Mouse (Mus musculus): ENCODE measurements at regions not wholly inside any gene's neighbourhood (a gene's known extent, or its start where the extent isn't known, plus 50 kb on each side); places are given as distances from the start of the nearest gene placed in this dataset.

- no peak overlapping the region for H3K4me3 ChIP-seq
- H3K27me3 ChIP-seq (ENCODE audit: insufficient read depth, poor library complexity, severe bottlenecking): no peaks in the 10 kb centered on the region
- no peaks in the 10 kb centered on the region for H3K36me3 ChIP-seq
- H3K4me1 ChIP-seq: 0 out of 2 replicates have a peak, but pooled peaks cover 6% of the 10 kb centered on the region
- DNase-seq (ENCODE audit: low spot score): no peak
- 57% methylated on average over 6 of the region's 6 CpGs for WGBS
- H3K9me3 ChIP-seq: no peaks in the 10 kb centered on the region
- H3K27ac ChIP-seq: no peak overlapping the region
These were observed 615.2 kb downstream of the Insc start for GRCm38 (mm10) chr7:115358711-115359110.

DNA sequence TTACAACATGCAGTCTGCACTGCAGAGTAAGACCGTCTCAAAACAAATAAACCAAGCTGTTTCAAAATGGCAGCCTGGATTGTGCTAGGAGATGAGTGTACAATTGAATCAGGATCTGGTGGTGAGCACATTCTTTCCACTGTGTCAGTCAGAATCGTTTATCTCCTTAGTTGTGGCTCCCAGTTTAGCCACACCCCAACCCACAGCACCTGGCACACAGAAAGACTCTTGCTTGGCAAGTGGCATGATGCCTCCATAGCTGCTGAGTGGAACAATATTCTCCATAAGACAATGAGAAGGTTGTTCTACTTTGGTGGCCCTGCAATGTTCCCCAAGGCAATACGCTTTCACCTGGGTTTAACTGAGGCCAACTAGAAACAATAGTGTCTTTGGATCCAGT is 616.6 kb downstream of the Insc start:
- H3K9me3 ChIP-seq: no peaks in the 10 kb centered on the region
- 80% methylated on average over 3 of the region's 3 CpGs for WGBS
- H3K27me3 ChIP-seq (ENCODE audit: insufficient read depth, poor library complexity, severe bottlenecking): no peaks in the 10 kb centered on the region
- no peak overlapping the region for H3K4me3 ChIP-seq
- no peak overlapping the region for H3K27ac ChIP-seq
- H3K4me1 ChIP-seq: 0 out of 2 replicates have a peak, but pooled peaks cover 6% of the 10 kb centered on the region
- DNase-seq (ENCODE audit: low spot score): no peak
- H3K36me3 ChIP-seq: no peaks in the 10 kb centered on the region

- no peak overlapping the region for H3K27ac ChIP-seq
- H3K4me1 ChIP-seq: peaks cover 14% of the 10 kb centered on the region
- H3K9me3 ChIP-seq: no peaks in the 10 kb centered on the region
- H3K4me3 ChIP-seq: no peak overlapping the region
- H3K27me3 ChIP-seq (ENCODE audit: insufficient read depth, poor library complexity, severe bottlenecking): no peaks in the 10 kb centered on the region
- WGBS: 73% methylated on average over 2 of the region's 2 CpGs
- no peak for DNase-seq (ENCODE audit: low spot score)
- no peaks in the 10 kb centered on the region for H3K36me3 ChIP-seq
These were observed 618.6 kb downstream of the Insc start for GRCm38 (mm10) chr7:115362117-115362516.

DNA sequence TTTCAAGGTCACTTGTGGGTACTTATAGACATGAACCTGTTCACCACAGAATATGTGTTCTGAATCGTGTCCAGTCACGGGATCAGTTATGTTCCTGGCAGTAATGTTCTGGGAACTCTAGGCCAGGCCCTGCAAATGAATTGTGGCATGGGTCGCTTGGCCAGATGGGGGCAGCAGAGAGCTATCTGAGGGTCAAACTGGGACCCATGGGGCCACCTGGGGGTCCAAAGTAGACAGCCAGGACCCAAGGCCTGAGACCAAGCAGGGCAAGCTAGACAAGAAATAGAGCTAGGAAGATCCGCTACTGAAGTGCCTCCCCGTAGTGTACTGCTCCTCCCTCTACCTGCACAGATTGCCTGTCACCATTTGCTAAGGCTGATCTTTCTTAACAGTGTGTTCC is 623.4 kb downstream of the Insc start:
- Histone ChIP-seq H3K27ac (0 out of 2 replicates have a peak overlapping the region, but pooled peaks have one; percentile 32), H3K27me3 (ENCODE audit: insufficient read depth, poor library complexity, severe bottlenecking) (no peaks in the 10 kb centered on the region), H3K4me3 (no peak overlapping the region), H3K9me3 (no peaks in the 10 kb centered on the region), H3K4me1 (peaks cover 17% of the 10 kb centered on the region), H3K36me3 (no peaks in the 10 kb centered on the region)
- 33% methylated on average over 5 of the region's 5 CpGs for WGBS
- peak; percentile 82 for DNase-seq (ENCODE audit: low spot score)

DNA sequence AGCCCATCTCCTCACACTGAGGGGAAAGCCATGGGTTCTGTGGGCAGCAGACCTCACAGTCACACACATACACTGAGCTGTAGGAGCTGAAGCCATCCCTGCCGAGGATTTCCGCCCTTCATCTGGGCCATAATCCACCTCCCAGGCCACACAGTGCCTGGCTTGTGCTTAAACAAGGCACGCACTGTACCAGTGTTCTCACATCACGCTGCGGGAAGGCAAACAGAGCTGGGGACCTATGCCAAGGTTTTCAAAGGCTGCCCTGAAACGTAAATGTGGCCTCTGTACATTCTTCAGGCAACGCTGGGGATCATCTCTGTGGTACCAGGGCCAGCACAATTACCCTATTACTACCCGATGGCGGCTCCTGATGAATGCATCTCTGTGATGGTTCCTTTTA is 627.6 kb downstream of the Insc start:
- Histone ChIP-seq H3K4me3 (no peak overlapping the region), H3K9me3 (no peaks in the 10 kb centered on the region), H3K36me3 (no peaks in the 10 kb centered on the region), H3K27ac (peak overlapping the region; percentile 42; the same call in 1 of the 2 replicates), H3K4me1 (peaks cover 44% of the 10 kb centered on the region), H3K27me3 (ENCODE audit: insufficient read depth, poor library complexity, severe bottlenecking) (no peaks in the 10 kb centered on the region)
- 72% methylated on average over 9 of the region's 9 CpGs for WGBS
- DNase-seq (ENCODE audit: low spot score): no peak

DNA sequence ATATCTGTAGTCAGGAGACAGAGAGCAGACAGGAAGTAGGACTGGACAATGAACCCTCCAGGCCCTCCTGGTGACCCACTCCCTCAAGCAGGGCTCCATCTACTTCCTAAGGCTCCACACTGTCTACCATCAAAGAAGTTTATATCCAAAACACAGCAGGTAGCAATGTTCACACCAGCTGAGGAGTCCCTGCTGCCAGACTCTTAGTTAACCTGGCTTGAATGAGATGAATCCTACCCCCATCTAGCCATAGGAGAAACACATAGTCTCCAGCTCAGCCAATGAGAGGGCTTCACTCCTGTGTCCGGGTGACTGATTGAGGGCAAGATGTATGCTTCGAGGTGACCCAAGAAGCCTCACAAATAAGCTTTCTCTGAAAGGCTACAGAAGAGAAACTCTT is 629.4 kb downstream of the Insc start:
- H3K9me3 ChIP-seq: no peaks in the 10 kb centered on the region
- no peaks in the 10 kb centered on the region for H3K36me3 ChIP-seq
- H3K4me1 ChIP-seq: peaks cover 42% of the 10 kb centered on the region
- no peaks in the 10 kb centered on the region for H3K27me3 ChIP-seq (ENCODE audit: insufficient read depth, poor library complexity, severe bottlenecking)
- no peak overlapping the region for H3K27ac ChIP-seq
- no peak for DNase-seq (ENCODE audit: low spot score)
- WGBS: 67% methylated on average over 2 of the region's 2 CpGs
- H3K4me3 ChIP-seq: no peak overlapping the region

- WGBS: 31% methylated on average over 8 of the region's 8 CpGs
- peak; percentile 84 for DNase-seq (ENCODE audit: low spot score)
- Histone ChIP-seq H3K9me3 (no peaks in the 10 kb centered on the region), H3K4me3 (no peak overlapping the region), H3K27ac (peak overlapping the region; percentile 73), H3K4me1 (peaks cover 42% of the 10 kb centered on the region), H3K36me3 (no peaks in the 10 kb centered on the region), H3K27me3 (ENCODE audit: insufficient read depth, poor library complexity, severe bottlenecking) (no peaks in the 10 kb centered on the region)
These were observed 630.5 kb downstream of the Insc start for GRCm38 (mm10) chr7:115373781-115374533.

DNA sequence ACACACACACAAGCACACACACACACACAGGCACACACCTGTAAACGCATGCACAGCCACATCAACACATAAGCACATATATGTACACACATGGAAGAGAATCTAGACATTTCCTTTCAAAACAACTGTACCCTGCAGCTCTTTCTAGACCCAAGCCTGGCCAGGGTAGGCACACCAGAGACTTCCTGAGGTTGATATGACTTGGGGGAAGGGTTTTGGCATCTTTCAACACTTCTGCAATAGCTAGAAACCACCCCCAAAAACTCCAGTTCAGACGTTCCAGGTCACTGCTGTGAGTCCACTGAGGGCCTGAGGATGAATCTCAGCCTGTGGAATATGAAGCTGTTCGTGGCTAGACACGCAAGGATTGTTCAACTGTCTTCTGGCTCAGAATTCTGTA is 632.6 kb downstream of the Insc start:
- Histone ChIP-seq H3K9me3 (no peaks in the 10 kb centered on the region), H3K36me3 (no peaks in the 10 kb centered on the region), H3K27ac (no peak overlapping the region), H3K4me1 (peaks cover 52% of the 10 kb centered on the region), H3K27me3 (ENCODE audit: insufficient read depth, poor library complexity, severe bottlenecking) (no peaks in the 10 kb centered on the region), H3K4me3 (no peak overlapping the region)
- WGBS: 64% methylated on average over 4 of the region's 4 CpGs
- DNase-seq (ENCODE audit: low spot score): peak; percentile 63

DNA sequence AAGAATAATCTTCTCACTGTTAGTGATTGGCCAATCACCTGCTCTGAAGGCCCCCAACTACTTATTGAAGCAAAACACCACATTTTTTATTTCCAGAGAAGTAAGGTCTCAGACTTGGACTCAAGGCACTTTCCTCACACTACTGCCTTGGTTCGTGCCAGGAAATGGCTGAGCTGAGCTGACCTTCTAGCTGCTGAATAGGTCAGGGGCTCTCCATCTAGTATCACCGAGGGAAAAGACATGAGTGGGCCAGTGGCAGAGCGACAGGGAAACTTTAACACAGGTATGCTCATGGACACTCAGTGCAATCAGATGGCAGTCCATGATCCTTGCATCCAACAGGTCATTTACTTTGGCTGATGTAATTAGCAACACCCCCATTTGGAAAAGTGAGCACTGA is 635.3 kb downstream of the Insc start:
- peak; percentile 66 for DNase-seq (ENCODE audit: low spot score)
- 81% methylated on average over 3 of the region's 3 CpGs for WGBS
- H3K27me3 ChIP-seq (ENCODE audit: insufficient read depth, poor library complexity, severe bottlenecking): 0 out of 2 replicates have a peak, but pooled peaks cover under 1% of the 10 kb centered on the region
- 0 out of 2 replicates have a peak overlapping the region, but pooled peaks have one; percentile 23 for H3K27ac ChIP-seq
- H3K36me3 ChIP-seq: no peaks in the 10 kb centered on the region
- no peak overlapping the region for H3K4me3 ChIP-seq
- no peaks in the 10 kb centered on the region for H3K9me3 ChIP-seq
- H3K4me1 ChIP-seq: peaks cover 38% of the 10 kb centered on the region

DNA sequence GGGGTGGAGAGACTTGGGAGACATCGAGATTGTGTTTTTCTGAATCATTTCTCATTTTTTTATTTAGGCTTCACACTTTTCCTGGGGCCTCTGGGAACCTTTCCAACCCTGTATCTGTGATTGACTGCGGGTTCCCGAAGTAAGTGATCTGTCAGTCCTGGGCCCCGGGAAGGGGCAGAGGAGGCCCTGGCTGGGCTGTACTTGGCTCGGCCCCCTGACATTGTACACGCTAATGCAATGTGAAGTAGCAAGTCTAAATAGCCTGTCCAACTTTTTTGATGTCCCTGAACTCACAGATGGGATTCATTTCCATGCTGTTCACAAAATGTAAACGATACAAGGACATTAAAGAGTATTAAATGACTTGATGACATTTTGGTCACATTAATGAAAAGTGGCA is 636.1 kb downstream of the Insc start:
- H3K36me3 ChIP-seq: no peaks in the 10 kb centered on the region
- H3K27ac ChIP-seq: peak overlapping the region; percentile 23; the same call in 1 of the 2 replicates
- no peak overlapping the region for H3K4me3 ChIP-seq
- 44% methylated on average over 7 of the region's 7 CpGs for WGBS
- peaks cover 31% of the 10 kb centered on the region for H3K4me1 ChIP-seq
- no peak for DNase-seq (ENCODE audit: low spot score)
- no peaks in the 10 kb centered on the region for H3K9me3 ChIP-seq
- H3K27me3 ChIP-seq (ENCODE audit: insufficient read depth, poor library complexity, severe bottlenecking): 0 out of 2 replicates have a peak, but pooled peaks cover 4% of the 10 kb centered on the region

DNA sequence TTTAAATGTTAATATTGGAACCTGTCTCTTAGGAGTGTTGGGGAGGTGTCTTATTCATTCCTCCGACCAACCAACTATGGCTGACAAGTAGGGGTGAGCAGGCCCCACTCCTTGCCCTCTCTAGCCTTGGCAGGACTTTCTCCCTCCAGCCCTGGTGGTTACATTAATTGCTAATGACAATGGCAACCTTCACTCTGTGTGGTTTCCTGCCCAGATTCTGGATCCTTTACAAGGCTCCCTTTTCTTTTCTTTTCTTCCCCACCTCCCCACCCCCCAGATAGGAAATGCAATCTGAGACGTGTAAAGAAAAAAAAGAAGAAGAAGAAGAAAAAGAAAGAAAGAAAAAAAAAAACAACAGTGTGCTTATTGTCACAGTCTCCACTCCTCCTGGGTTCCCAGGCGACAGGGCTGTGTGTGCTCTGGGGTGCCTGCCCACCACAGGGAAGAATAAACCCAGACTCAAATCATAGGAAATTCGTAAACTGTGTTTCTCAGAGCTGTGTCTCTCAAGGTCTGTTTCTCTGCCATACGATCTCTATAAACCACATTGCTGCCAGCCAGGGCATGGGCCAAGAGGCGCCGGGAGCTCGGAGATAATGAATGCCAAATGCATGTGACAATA is 637.6 kb downstream of the Insc start:
- 59% methylated on average over 8 of the region's 8 CpGs for WGBS
- H3K4me3 ChIP-seq: no peak overlapping the region
- H3K36me3 ChIP-seq: no peaks in the 10 kb centered on the region
- peaks cover 21% of the 10 kb centered on the region for H3K4me1 ChIP-seq
- DNase-seq (ENCODE audit: low spot score): no peak
- H3K9me3 ChIP-seq: no peaks in the 10 kb centered on the region
- H3K27me3 ChIP-seq (ENCODE audit: insufficient read depth, poor library complexity, severe bottlenecking): 0 out of 2 replicates have a peak, but pooled peaks cover 4% of the 10 kb centered on the region
- peak overlapping the region; percentile 38; the same call in 1 of the 2 replicates for H3K27ac ChIP-seq

GRCm38 (mm10) chr7:115382876-115383275 is 639.4 kb downstream of the Insc start:
- peaks cover 13% of the 10 kb centered on the region for H3K4me1 ChIP-seq
- no peak for DNase-seq (ENCODE audit: low spot score)
- no peaks in the 10 kb centered on the region for H3K9me3 ChIP-seq
- H3K27me3 ChIP-seq (ENCODE audit: insufficient read depth, poor library complexity, severe bottlenecking): 0 out of 2 replicates have a peak, but pooled peaks cover 4% of the 10 kb centered on the region
- WGBS: 76% methylated on average over 2 of the region's 2 CpGs
- no peak overlapping the region for H3K27ac ChIP-seq
- no peaks in the 10 kb centered on the region for H3K36me3 ChIP-seq
- H3K4me3 ChIP-seq: no peak overlapping the region

DNA sequence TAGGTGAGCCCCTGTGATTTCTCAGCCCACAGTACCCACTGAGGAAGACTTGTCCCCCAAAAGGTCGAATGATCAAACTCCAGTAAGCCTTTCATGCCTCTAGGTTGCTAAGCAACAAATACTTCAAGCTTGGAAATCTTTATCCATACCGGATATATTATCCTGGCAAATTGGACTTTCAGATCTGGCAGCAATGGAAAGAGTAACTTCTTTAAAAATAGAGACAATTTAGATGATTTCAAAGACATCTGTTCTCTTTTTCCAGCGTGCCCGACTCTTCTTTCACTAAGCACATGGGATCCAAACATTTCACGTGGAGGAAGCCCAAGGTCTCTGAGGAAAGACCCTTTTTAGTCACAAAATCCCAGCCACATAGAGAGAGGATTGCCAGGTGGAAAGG is 645.4 kb downstream of the Insc start:
- Histone ChIP-seq H3K27me3 (ENCODE audit: insufficient read depth, poor library complexity, severe bottlenecking) (0 out of 2 replicates have a peak, but pooled peaks cover 3% of the 10 kb centered on the region), H3K27ac (no peak overlapping the region), H3K9me3 (no peaks in the 10 kb centered on the region), H3K4me3 (no peak overlapping the region), H3K36me3 (no peaks in the 10 kb centered on the region), H3K4me1 (peaks cover 7% of the 10 kb centered on the region; the same call in 1 of the 2 replicates)
- no peak for DNase-seq (ENCODE audit: low spot score)
- 77% methylated on average over 5 of the region's 5 CpGs for WGBS
